Mouse (Mus musculus) left cerebral cortex, postnatal 25 days (tissue): ENCODE results near the gene Fat4. TPM values are rescaled to one million over a fixed set of nuclear protein-coding genes. Genes with fewer than 3 reads are reported as not detected.

Experiments
- DNase-seq, 2 experiments: peaks; one replicate each; pipeline ENCODE4 v3.0.0; 2022; ENCODE audit warnings: low spot score in 2 of 2, mixed read lengths in 1 of 2
- intact Hi-C: fragments of 180-260 bp; cut with DNase I; formaldehyde crosslinking; loops from one replicate; pipeline ENCODE4 v1.15.1; 2025
- total RNA-seq, 2 experiments: library from RNA; stranded (reverse); gene quantifications; 2 replicates each; pipeline ENCODE4 v1.2.3; 2021

Gene Fat4
- total RNA-seq, result 10 to 100 TPM; 12.8 to 13.3 TPM

DNA sequence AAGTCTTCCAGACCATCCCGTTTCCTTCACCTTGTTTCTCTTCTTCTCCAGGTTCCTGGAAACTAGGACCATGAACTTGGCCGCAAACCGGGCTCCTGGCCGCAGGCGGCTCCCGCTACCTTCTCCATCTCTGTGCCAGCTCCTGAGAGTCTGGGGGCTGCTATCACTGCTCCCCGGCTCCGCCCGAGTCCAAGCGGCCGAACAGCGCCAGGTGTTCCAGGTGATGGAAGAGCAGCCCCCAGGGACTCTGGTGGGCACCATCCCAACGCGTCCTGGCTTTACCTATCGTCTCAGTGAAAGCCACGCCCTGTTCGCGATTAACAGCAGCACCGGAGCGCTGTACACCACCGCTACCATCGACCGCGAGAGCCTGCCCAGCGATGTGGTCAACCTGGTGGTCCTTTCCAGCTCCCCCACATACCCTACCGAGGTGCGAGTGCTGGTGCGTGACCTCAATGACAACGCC lies at the start of gene Fat4:
Gene Fat4, plus strand, starts transcription at position 51 of the 466 bp plus-strand sequence.
- DNase-seq, result no peak

DNA sequence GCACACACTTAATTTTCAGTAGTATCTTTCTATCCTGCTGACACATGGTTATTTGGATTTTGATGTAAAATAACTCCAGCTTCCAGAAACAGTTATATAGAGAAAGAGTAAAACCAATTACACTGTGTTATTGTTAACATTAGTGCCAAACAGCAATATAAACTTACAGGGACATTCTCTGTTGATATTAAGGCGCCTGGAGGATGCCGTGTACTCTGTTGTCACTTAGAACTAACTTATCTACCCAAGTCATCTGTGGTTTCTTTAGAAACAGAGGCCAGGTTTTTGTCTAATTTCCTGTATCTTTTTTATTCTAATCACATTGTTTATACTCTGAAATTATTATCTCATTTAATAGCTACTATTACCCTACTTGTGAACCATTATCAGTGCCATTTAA lies 47.3 kb upstream of the Fat4 start:
- intact Hi-C loops, result no loop called here

More for the DNA sequence above, at the start of gene Fat4:
- intact Hi-C loops, result loop anchor here (2.0 to 5.0 kb wide), 2 partner anchors 96 to 505 kb away; no protein-coding TSS in a partner anchor

DNA sequence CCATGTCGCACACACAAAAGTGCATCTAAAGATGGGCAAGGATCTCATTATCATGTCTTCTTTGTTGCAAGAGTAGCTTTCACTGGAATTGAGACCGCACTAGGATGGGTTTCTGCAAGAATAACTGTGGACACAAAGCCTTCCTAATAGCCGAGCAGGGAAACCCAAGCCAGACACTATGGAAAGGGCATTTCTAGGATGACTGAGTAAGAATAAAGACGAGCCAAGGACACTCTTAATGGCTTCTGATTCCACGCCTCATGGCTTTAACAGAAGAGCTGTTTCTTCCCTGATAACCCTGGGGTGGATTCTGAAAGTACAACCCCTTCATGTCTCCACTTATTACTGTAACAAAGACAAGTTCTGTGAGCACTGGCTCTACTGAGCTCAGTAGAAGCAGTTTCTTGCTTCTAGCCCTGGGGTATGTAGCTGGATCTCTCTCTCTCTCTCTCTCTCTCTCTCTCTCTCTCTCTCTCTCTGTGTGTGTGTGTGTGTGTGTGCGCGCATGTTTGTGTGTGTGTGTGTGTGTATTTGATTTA lies 43.7 kb upstream of the Fat4 start:
- intact Hi-C loops, result no loop called here
- no peak for DNase-seq

More for the DNA sequence above, 47.3 kb upstream of the Fat4 start:
- no peak for DNase-seq

DNA sequence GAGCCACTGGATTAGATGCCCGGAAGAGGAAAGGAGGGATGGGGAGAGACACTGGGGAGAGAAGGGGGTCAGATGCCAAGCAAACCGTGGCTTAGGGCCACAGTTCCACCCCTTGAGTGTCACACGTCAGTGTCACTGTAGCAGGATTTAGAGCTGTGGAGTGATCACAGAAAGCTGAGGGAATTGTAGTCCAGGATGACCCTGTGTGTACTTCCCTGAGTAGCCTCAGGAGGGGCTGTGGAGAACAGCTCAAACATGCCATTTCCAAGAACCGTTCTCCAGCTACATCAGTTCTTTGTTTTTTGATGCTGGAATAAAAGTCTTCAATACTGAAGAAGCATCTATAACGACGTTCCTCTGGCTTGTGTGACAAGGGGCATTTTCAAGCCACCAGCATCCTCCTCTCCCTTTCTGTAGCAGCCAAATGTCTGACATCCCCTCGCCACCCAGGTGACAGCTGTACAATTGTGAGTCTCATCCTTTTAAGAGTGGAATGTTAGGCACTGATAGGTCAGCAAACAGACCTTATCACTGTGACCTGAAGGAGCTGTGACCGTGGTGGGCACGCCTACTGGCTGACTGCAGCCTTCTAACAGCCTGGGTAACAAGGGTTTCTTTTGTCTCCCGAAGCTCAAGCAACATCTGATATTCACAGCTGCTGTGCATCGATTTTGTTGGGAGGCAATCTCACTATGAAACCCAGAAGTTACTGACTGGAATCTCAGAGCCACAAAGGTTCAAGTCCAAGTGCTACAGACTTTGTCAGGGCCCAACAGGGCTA lies 39.9 kb upstream of the Fat4 start:
- no peak for DNase-seq
- intact Hi-C loops, result loop anchor here (5.0 kb wide), 1 partner anchor 364 kb away; the partner anchor contains the start of gene Ankrd50

DNA sequence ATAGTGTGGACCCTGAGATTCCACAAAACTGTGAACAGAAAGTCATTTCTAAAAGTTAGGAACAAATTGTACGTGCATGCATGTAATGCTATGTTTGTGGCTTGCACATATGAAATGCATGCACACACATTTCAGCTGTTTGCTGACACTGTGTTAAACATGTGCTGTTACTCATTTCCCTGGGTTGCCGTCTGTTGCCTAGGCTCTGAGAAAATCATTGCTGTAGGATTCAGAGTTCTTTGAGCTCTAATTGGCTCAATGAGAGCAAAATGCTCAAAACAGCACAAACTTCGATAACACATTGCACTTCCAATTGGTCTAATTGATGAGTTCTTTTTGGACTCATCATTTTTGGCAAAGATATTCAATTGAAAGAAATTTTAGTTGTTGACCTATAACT lies 37.7 kb upstream of the Fat4 start:
- DNase-seq, result no peak
- intact Hi-C loops, result loop anchor here (2.0 to 5.0 kb wide), 2 partner anchors 367 to 622 kb away; partner anchors contain the start of gene Ankrd50

DNA sequence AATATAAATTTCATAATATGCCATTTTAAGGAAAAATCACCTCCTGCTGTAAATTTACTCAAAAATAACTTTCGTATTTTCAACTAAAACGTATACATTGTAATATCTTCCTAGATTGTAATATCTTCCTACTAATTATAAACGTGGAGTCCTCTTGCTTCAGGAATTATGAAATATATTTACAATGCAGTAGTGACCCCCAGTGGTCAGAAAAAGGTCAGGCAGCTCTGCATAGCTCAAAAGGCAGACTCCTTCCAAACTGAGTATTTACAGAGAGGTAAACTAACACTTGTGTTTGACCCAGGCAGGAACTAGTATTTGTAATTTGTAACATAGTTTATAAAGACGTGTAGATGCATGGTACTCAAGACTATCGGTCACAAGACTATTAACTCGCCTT lies 37.2 kb upstream of the Fat4 start:
- intact Hi-C loops, result loop anchor here (2.0 to 5.0 kb wide), 2 partner anchors 367 to 623 kb away; partner anchors contain the start of gene Ankrd50
- DNase-seq, result peak; percentile 68 to 72

DNA sequence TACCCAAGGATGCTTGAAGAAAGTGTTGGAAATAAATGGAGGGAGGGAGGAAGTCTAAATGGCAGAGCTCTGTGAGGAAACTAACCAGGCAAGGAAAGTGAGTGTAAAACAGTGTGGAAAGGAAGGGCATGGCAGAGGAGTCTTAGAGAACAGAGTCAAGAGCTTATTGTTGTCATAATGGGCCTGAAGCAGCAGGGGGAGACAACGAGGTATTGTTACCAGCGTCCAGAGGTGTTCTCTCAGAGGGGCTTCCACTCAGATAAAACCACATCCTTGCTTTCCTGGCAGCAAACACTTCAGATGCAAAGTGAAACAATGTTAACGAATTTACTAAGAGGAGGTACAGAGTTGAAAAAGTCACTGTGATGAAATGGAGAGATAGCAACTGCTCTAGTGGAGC lies 33.1 kb upstream of the Fat4 start:
- intact Hi-C loops, result loop anchor here (10.0 kb wide), 1 partner anchor 1379 kb away; no protein-coding TSS in a partner anchor
- DNase-seq, result no peak

- no peak for DNase-seq
- intact Hi-C loops, result no loop called here
Measured at GRCm38 (mm10) chr3:38860683-38861082, 26.1 kb upstream of the Fat4 start.

GRCm38 (mm10) chr3:38871291-38871690 lies 15.4 kb upstream of the Fat4 start:
- DNase-seq, result no peak
- intact Hi-C loops, result no loop called here

DNA sequence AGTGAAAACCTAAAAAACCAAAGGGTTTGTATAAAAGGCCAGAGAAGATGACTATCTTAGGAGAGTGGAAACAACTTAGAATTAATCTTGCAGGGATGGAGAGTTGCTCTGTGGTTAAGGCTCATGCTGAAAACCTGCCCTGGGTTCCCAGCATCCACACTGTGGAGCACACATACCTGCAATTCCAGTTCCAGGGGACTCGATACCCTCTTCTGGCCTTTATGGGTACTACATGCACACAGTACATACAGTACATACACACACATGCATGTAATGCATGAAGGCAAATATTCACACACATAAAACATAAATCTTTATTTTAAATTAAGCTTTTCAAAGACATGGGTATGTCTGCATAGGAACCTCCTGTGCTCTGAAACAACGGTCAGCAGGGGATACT lies 10.9 kb upstream of the Fat4 start:
- DNase-seq, result no peak
- intact Hi-C loops, result no loop called here

- intact Hi-C loops, result no loop called here
- DNase-seq, result no peak
Measured at GRCm38 (mm10) chr3:38876706-38877105, 10.0 kb upstream of the Fat4 start.

- peak; percentile 53 to 76 for DNase-seq
- intact Hi-C loops, result loop anchor here (5.0 kb wide), 4 partner anchors 1285 to 1865 kb away; no protein-coding TSS in a partner anchor
Measured at GRCm38 (mm10) chr3:38882778-38883177, 4.0 kb upstream of the Fat4 start.

DNA sequence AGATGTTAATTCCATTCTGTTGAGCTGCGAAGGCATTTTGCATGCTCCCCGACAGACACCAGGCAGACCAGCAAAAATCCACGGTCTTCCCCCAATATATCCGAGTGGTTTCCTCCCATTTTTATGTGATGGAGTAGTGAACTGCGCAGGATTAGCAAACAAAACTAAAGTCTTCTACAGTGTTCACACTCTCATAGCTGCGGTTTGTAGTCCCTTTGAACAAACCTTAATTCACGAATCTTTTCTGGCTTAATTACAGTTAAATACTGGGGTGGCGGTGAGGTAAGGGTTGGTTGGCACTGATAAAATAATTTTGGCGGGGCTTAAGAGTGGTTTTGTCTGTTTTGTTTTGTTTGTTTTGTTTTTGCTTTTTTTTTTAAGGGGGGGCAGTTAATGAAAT lies 3.1 kb upstream of the Fat4 start:
- DNase-seq, result no peak
- intact Hi-C loops, result loop anchor here (1.0 to 5.0 kb wide), 10 partner anchors 337 to 1864 kb away; no protein-coding TSS in a partner anchor

DNA sequence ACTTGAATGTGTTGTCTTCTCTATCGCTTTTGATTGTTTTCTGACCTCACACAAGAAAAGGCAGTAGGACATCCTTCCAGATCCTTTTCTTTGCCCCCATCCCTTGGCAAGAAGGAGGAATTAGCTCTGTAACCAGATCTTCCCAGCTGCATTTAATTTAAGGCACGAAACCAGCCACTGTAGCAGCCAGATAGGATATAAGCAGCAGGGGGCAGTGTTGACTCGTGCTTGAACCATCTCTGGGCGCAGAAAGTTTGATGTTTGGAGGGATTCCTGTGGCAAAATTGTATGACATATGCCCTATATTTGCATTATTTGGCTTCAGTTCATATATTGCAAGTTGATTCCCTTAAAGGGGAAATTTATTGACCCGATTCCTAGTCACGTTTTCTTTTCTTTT lies 2.5 kb upstream of the Fat4 start:
- peak; percentile 86 to 91 for DNase-seq
- intact Hi-C loops, result loop anchor here (1.0 to 5.0 kb wide), 10 partner anchors 337 to 1863 kb away; no protein-coding TSS in a partner anchor

- no peak for DNase-seq
- intact Hi-C loops, result loop anchor here (1.0 to 5.0 kb wide), 11 partner anchors 336 to 1862 kb away; no protein-coding TSS in a partner anchor
Measured at GRCm38 (mm10) chr3:38884919-38885418, 1.8 kb upstream of the Fat4 start.

DNA sequence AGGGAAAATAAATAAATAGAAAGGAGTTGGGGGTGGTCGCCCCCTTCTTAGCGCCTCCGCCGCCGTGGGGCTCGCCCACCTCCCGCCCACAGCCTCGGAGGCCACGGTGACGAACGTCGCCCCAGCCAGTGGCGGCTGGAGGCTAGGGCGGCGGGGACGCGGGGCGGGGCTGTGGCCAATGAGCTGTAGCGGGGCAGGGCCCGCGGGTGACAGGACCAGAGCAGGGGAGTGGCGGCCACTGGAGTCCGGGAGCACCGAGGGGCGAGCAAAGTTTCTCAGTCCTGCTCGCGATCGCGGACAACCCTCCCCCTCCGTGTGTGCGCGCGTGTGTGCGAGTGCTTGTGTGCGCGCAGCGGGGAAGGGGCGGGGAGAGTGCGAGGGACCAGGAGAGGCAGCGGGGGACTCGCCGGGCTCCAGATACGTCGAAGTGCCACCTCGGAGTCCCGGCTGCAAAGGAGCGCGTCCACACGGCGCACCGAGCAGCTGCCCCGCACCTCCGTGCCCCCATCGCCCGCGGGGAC lies 1.2 kb upstream of the Fat4 start:
- intact Hi-C loops, result loop anchor here (2.0 to 5.0 kb wide), 6 partner anchors 97 to 1235 kb away; no protein-coding TSS in a partner anchor
- DNase-seq, result peak; percentile 75 to 78

GRCm38 (mm10) chr3:38886061-38886821 lies 499 bp upstream of the Fat4 start:
- intact Hi-C loops, result loop anchor here (2.0 to 5.0 kb wide), 2 partner anchors 97 to 506 kb away; no protein-coding TSS in a partner anchor
- no peak for DNase-seq

- intact Hi-C loops, result loop anchor here (2.0 to 5.0 kb wide), 2 partner anchors 95 to 505 kb away; no protein-coding TSS in a partner anchor
- peak; percentile 63 to 70 for DNase-seq
Measured at GRCm38 (mm10) chr3:38887381-38887991, 746 bp downstream of the Fat4 start.

GRCm38 (mm10) chr3:38888111-38888510 lies 1.4 kb downstream of the Fat4 start:
- intact Hi-C loops, result loop anchor here (2.0 to 5.0 kb wide), 2 partner anchors 199 to 504 kb away; no protein-coding TSS in a partner anchor
- DNase-seq, result peak; percentile 88 to 89
